Mouse (Mus musculus) small intestine, adult 2 months (tissue): Measurements from ENCODE around the gene Slc22a12.

Experiments
- CTCF ChIP-seq: fragments of 200-500 bp; IDR thresholded peaks from 2 replicates; pipeline ENCODE4 v1.5.1; 2012; ENCODE audit warnings: low read depth, mild to moderate bottlenecking, control low read depth, inconsistent platforms, low read length, moderate library complexity, mixed read lengths; ENCODE audit not compliant: insufficient replicate concordance, insufficient read length; ENCODE audit errors: extremely low read depth
- POLR2A ChIP-seq: fragments of 200-500 bp; IDR thresholded peaks from 2 replicates; pipeline ENCODE4 v1.6.1; 2012; ENCODE audit warnings: low read depth, mild to moderate bottlenecking, control low read depth, inconsistent platforms, low read length, moderate library complexity

- no peak for TF ChIP-seq CTCF
- no peak for TF ChIP-seq POLR2A
These were observed 15.4 kb downstream of the Slc22a12 start for GRCm38 (mm10) chr19:6527439-6527838.
